Mouse (Mus musculus) CH12.LX (cell line): Measurements from ENCODE around the gene Hsdl1. TPM values are rescaled to one million over a fixed set of nuclear protein-coding genes. Genes with fewer than 3 reads are reported as not detected.

Source experiments
- DNase-seq: peaks from one replicate; pipeline ENCODE4 v3.0.0-alpha.2; 2013; ENCODE audit errors: extremely low read depth
- H3K27ac ChIP-seq: 2 replicates; pipeline ENCODE4 v1.5.1; 2012; ENCODE audit warnings: low read depth, mild to moderate bottlenecking, control low read depth, moderate library complexity; ENCODE audit not compliant: insufficient read depth
- H3K27me3 ChIP-seq: replicated peaks from 2 replicates; pipeline ENCODE3; 2012; ENCODE audit warnings: inconsistent platforms
- H3K36me3 ChIP-seq, 2 experiments: replicated peaks in 1 of 2; 2 replicates each; pipeline versions ENCODE3 to v1.6.1; 2012; ENCODE audit warnings: inconsistent platforms in 1 of 2, low read length in 1 of 2, mild to moderate bottlenecking in 1 of 2, mixed read lengths in 1 of 2, moderate library complexity in 1 of 2; ENCODE audit not compliant: control insufficient read depth in 1 of 2, insufficient read depth in 1 of 2
- H3K4me1 ChIP-seq, 2 experiments: 2 replicates each; pipeline ENCODE4 v1.6.1; 2012; ENCODE audit warnings: inconsistent platforms in 1 of 2, moderate library complexity in 1 of 2; ENCODE audit not compliant: insufficient read depth in 2 of 2, control insufficient read depth in 1 of 2
- H3K4me2 ChIP-seq: 2 replicates; pipeline ENCODE4 v1.6.1; 2012; ENCODE audit warnings: low read depth, mild to moderate bottlenecking, control low read depth; ENCODE audit not compliant: poor library complexity, insufficient read depth, severe bottlenecking
- H3K4me3 ChIP-seq, 3 experiments: fragments of 150-350 bp in 1 of 3; sonication (generic) in 1 of 3; replicated peaks in 1 of 3; 2 replicates each; pipeline versions ENCODE3 to v1.5.1; 2011 to 2012; ENCODE audit warnings: low read depth in 2 of 3, low read length in 2 of 3, mild to moderate bottlenecking in 2 of 3, moderate library complexity in 2 of 3, control low read depth in 1 of 3, improper control_type of control experiment in 1 of 3, inconsistent platforms in 1 of 3, mixed read lengths in 1 of 3; ENCODE audit not compliant: poor library complexity in 1 of 3
- H3K79me2 ChIP-seq: replicated peaks from 2 replicates; pipeline ENCODE4 v1.6.1; 2012; ENCODE audit warnings: mild to moderate bottlenecking, moderate library complexity; ENCODE audit not compliant: control insufficient read depth, poor library complexity, insufficient read depth, severe bottlenecking; ENCODE audit errors: extremely low read depth
- H3K9ac ChIP-seq: 2 replicates; pipeline ENCODE4 v1.6.1; 2012; ENCODE audit warnings: low read depth, mild to moderate bottlenecking, control low read depth, moderate library complexity; ENCODE audit not compliant: insufficient read depth
- H3K9me3 ChIP-seq: replicated peaks from 2 replicates; pipeline ENCODE3; 2012; ENCODE audit warnings: low read length, inconsistent platforms, mixed read lengths
- BHLHE40 ChIP-seq: IDR thresholded peaks from 2 replicates; pipeline ENCODE4 v1.6.1; 2011; ENCODE audit warnings: mild to moderate bottlenecking, low read depth, low read length, improper control_type of control experiment
- CTCF ChIP-seq, 2 experiments: IDR thresholded peaks in 1 of 2; conservative IDR thresholded peaks in 1 of 2; 2 replicates each; pipeline ENCODE4 v1.5.1; 2011 to 2012; ENCODE audit warnings: low read depth in 2 of 2, low read length in 2 of 2, improper control_type of control experiment in 1 of 2, inconsistent platforms in 1 of 2, mild to moderate bottlenecking in 1 of 2, moderate library complexity in 1 of 2
- E2F4 ChIP-seq: IDR thresholded peaks from 2 replicates; pipeline ENCODE4 v1.6.1; 2011; ENCODE audit warnings: low read depth, low read length, improper control_type of control experiment; ENCODE audit not compliant: insufficient replicate concordance
- EP300 ChIP-seq: IDR thresholded peaks from 2 replicates; pipeline ENCODE4 v1.6.1; 2011; ENCODE audit warnings: low read length, improper control_type of control experiment
- IRF4 ChIP-seq: IDR thresholded peaks from 2 replicates; pipeline ENCODE4 v1.6.1; 2014; ENCODE audit warnings: low read depth, mild to moderate bottlenecking, inconsistent platforms, low read length, improper control_type of control experiment
- JUN ChIP-seq: IDR thresholded peaks from 2 replicates; pipeline ENCODE4 v1.6.1; 2011; ENCODE audit warnings: low read depth, mild to moderate bottlenecking, low read length, improper control_type of control experiment, moderate library complexity; ENCODE audit not compliant: insufficient read depth
- JUND ChIP-seq: conservative IDR thresholded peaks from 2 replicates; pipeline ENCODE4 v1.6.1; 2011; ENCODE audit warnings: low read depth, low read length, improper control_type of control experiment
- KAT2A ChIP-seq: IDR thresholded peaks from 2 replicates; pipeline ENCODE4 v1.6.1; 2012; ENCODE audit warnings: low read length, improper control_type of control experiment, inconsistent platforms; ENCODE audit not compliant: insufficient replicate concordance
- MAFK ChIP-seq: IDR thresholded peaks from 2 replicates; pipeline ENCODE4 v1.6.1; 2011; ENCODE audit warnings: low read length, improper control_type of control experiment; ENCODE audit not compliant: insufficient replicate concordance
- MAZ ChIP-seq: IDR thresholded peaks from 2 replicates; pipeline ENCODE4 v1.6.1; 2012; ENCODE audit warnings: low read depth, mild to moderate bottlenecking, inconsistent platforms, low read length, improper control_type of control experiment, moderate library complexity
- MEF2A ChIP-seq: IDR thresholded peaks from 2 replicates; pipeline ENCODE4 v1.6.1; 2014; ENCODE audit warnings: low read depth, mild to moderate bottlenecking, inconsistent platforms, low read length, improper control_type of control experiment, borderline replicate concordance
- MXI1 ChIP-seq: IDR thresholded peaks from 2 replicates; pipeline ENCODE4 v1.6.1; 2011; ENCODE audit warnings: mild to moderate bottlenecking, low read depth, low read length, improper control_type of control experiment
- MYC ChIP-seq: IDR thresholded peaks from 2 replicates; pipeline ENCODE4 v1.6.1; 2011; ENCODE audit warnings: low read depth, mild to moderate bottlenecking, improper control_type of control experiment, low read length
- NELFE ChIP-seq: IDR thresholded peaks from 2 replicates; pipeline ENCODE4 v1.6.1; 2011; ENCODE audit warnings: low read depth, low read length, improper control_type of control experiment
- NRF1 ChIP-seq: IDR thresholded peaks from 2 replicates; pipeline ENCODE4 v1.6.1; 2014; ENCODE audit warnings: low read depth, mild to moderate bottlenecking, inconsistent platforms, low read length, improper control_type of control experiment, moderate library complexity
- PAX5 ChIP-seq: IDR thresholded peaks from 2 replicates; pipeline ENCODE4 v1.6.1; 2012; ENCODE audit warnings: low read length, inconsistent platforms, mixed read lengths
- POLR2A ChIP-seq: IDR thresholded peaks from 2 replicates; pipeline ENCODE4 v1.6.1; 2011; ENCODE audit warnings: low read depth, mild to moderate bottlenecking, improper control_type of control experiment, low read length
- POLR2AphosphoS2 ChIP-seq: IDR thresholded peaks from 2 replicates; pipeline ENCODE4 v1.6.1; 2011; ENCODE audit warnings: low read depth, low read length, improper control_type of control experiment
- RAD21 ChIP-seq: IDR thresholded peaks from 2 replicates; pipeline ENCODE4 v1.6.1; 2011; ENCODE audit warnings: low read depth, mild to moderate bottlenecking, low read length, improper control_type of control experiment, moderate library complexity
- RCOR1 ChIP-seq: conservative IDR thresholded peaks from 2 replicates; pipeline ENCODE4 v1.6.1; 2012; ENCODE audit warnings: low read depth, mild to moderate bottlenecking, inconsistent platforms, low read length, improper control_type of control experiment
- SIN3A ChIP-seq: IDR thresholded peaks from 2 replicates; pipeline ENCODE4 v1.6.1; 2012; ENCODE audit warnings: low read length, improper control_type of control experiment, inconsistent platforms
- SMC3 ChIP-seq: IDR thresholded peaks from 2 replicates; pipeline ENCODE4 v1.6.1; 2011; ENCODE audit warnings: low read depth, low read length, improper control_type of control experiment
- TBP ChIP-seq: conservative IDR thresholded peaks from 2 replicates; pipeline ENCODE4 v1.6.1; 2011; ENCODE audit warnings: low read depth, low read length, improper control_type of control experiment
- UBTF ChIP-seq: IDR thresholded peaks from 2 replicates; pipeline ENCODE4 v1.6.1; 2012; ENCODE audit warnings: low read depth, mild to moderate bottlenecking, inconsistent platforms, low read length, improper control_type of control experiment, moderate library complexity
- USF1 ChIP-seq: IDR thresholded peaks from 2 replicates; pipeline ENCODE4 v1.6.1; 2014; ENCODE audit warnings: low read depth, mild to moderate bottlenecking, inconsistent platforms, low read length, improper control_type of control experiment
- USF2 ChIP-seq: conservative IDR thresholded peaks from 2 replicates; pipeline ENCODE4 v1.6.1; 2011; ENCODE audit warnings: low read depth, low read length, improper control_type of control experiment
- ZC3H11A ChIP-seq: IDR thresholded peaks from 2 replicates; pipeline ENCODE4 v1.6.1; 2012; ENCODE audit warnings: low read depth, mild to moderate bottlenecking, inconsistent platforms, low read length, improper control_type of control experiment
- ZKSCAN1 ChIP-seq: IDR thresholded peaks from 2 replicates; pipeline ENCODE4 v1.6.1; 2012; ENCODE audit warnings: low read depth, inconsistent platforms, low read length, improper control_type of control experiment, borderline replicate concordance
- ZNF384 ChIP-seq: IDR thresholded peaks from 2 replicates; pipeline ENCODE4 v1.6.1; 2012; ENCODE audit warnings: low read depth, low read length, improper control_type of control experiment, inconsistent platforms
- dilution Hi-C: fragments of 300-500 bp; cut with MboI; formaldehyde crosslinking; loops from 2 replicates; pipeline ENCODE4 v1.14.3; 2020; ENCODE audit warnings: low sequenced_read_pairs; ENCODE audit not compliant: extremely low pct_unique_long_range_greater_than_20kb, extremely low pct_ligation_motif_present
- in situ Hi-C: fragments of 300-500 bp; cut with MboI; formaldehyde crosslinking; loops from 3 replicates; pipeline ENCODE4 v1.14.3; 2019; ENCODE audit warnings: low sequenced_read_pairs, low pct_ligation_motif_present, low pct_unique_long_range_greater_than_20kb, mixed read lengths
- polyA plus RNA-seq: library from polyadenylated mRNA; unstranded; fragments of >175 nt; gene quantifications from 2 replicates; pipeline ENCODE4 v1.2.1, GENCODE M21; 2012; ENCODE audit warnings: low read depth; ENCODE audit not compliant: insufficient read length
- total RNA-seq, 2 experiments: library from RNA; depleted of rRNA; stranded (reverse); fragments of 300-350 nt in 1 of 2; fragments of >200 nt in 1 of 2; gene quantifications; 2 replicates each; pipeline ENCODE4 v1.2.3; 2012 to 2014

Hsdl1 gene
- total and polyA plus RNA-seq, 3 experiments: 5.7 to 13.6 (median 8.2) TPM

DNA sequence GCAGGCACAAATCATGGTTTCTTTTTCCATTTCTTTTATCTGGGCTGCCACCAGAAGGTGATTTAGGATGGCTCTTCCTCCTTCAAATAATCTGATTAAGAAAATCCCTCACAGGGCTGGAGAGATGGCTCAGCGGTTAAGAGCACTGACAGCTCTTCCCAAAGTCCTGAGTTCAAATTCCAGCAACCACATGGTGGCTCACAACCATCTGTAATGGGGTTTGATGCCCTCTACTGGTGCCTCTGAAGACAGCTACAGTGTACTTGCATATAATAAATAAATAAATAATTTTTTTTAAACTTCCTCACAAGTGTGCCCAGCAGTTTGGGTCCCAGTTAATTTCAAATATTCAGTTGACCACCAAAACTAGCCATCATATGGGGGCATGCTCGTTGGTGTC, 31.2 kb upstream of the Hsdl1 start:
- TF ChIP-seq ZC3H11A (no peak), UBTF (no peak), ZNF384 (peak; percentile 84), RAD21 (peak; percentile 11), BHLHE40 (no peak), MYC (peak; percentile 78), MAFK (no peak), KAT2A (no peak), E2F4 (no peak), MXI1 (no peak), CTCF (conservative IDR thresholded peaks at IDR 0.05 in 1 of 2, IDR thresholded peaks at IDR 0.05 in 1 of 2; ENCODE audit: low read depth in 2 of 2, low read length in 2 of 2) (peak in 1 of 2 experiments; percentile 61; a peak in 2 of 4 replicates)
- dilution Hi-C loops: no loop called here
- Histone ChIP-seq H3K4me2 (no peak overlapping the region), H3K27ac (no peak overlapping the region), H3K36me3 (peaks cover 17 to 23% of the 10 kb centered on the region in 2 experiments), H3K4me3 (no peak overlapping the region), H3K27me3 (peaks cover 12% of the 10 kb centered on the region), H3K9ac (no peak overlapping the region), H3K9me3 (peaks cover 14% of the 10 kb centered on the region), H3K4me1 (peaks cover 7 to 21% of the 10 kb centered on the region in 2 experiments), H3K79me2 (peaks cover 10% of the 10 kb centered on the region; the same call in 1 of the 2 replicates)
- DNase-seq: no peak
- in situ Hi-C loops: loop anchor here (5.0 kb wide), 1 partner anchor 104 kb away; the partner anchor contains the start of gene Slc38a8

DNA sequence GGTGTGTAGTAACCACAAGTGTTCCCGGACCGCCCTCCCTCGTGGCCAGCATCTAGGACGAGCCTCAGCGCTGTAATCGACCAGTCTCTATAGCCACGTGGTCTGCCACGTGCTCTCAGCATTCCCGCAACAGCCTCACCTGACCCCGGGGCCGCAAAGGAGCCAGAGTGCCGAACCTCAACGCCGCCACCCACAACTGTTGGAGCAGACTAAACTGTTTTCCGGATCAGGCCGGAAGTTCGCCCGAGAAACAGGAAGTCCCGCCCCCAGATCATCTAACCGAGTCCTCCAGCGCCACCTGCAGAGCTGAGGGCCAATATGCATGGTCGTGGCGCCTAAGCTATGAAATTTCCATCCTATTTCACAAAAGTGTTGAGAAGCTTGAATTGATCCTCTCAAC, 30.0 kb upstream of the Hsdl1 start, which contains the start of gene Taf1c:
Taf1c (minus strand) TSS at position 227 of the 400 bp plus-strand sequence.
- peak; percentile 96 for DNase-seq
- Histone ChIP-seq H3K9me3 (peaks cover 14% of the 10 kb centered on the region), H3K27ac (peak within 1 kb of the TSS; percentile 40; the same call in 1 of the 2 replicates), H3K4me1 (peaks cover 7 to 21% of the 10 kb centered on the region in 2 experiments), H3K79me2 (peaks cover 10% of the 10 kb centered on the region; the same call in 1 of the 2 replicates), H3K36me3 (peaks cover 29 to 35% of the 10 kb centered on the region in 2 experiments), H3K4me2 (peak within 1 kb of the TSS; percentile 81), H3K9ac (peak within 1 kb of the TSS; percentile 88), H3K27me3 (peaks cover 4% of the 10 kb centered on the region), H3K4me3 (peak within 1 kb of the TSS; percentile 80 to 93 (median 87))
- in situ Hi-C loops (loop anchor here (5.0 kb wide), 2 partner anchors 48 to 103 kb away; partner anchors contain the start of genes Mbtps1 and Slc38a8), dilution Hi-C loops (no loop called here)
- peak; percentile 85 for TF ChIP-seq SMC3
- no peak for TF ChIP-seq ZC3H11A
- TF ChIP-seq NELFE: peak; percentile 94
- TF ChIP-seq RAD21: peak; percentile 89
- peak; percentile 37 for TF ChIP-seq USF1
- no peak for TF ChIP-seq MAZ
- TF ChIP-seq UBTF: no peak
- TF ChIP-seq ZNF384: no peak
- TF ChIP-seq POLR2AphosphoS2: peak; percentile 54; the same call in 1 of the 2 replicates
- TF ChIP-seq KAT2A: peak; percentile 70; the same call in 1 of the 2 replicates
- TF ChIP-seq MYC: peak; percentile 98
- TF ChIP-seq MEF2A: 0 out of 2 replicates have a peak, but pooled peaks have one; percentile 17
- peak; percentile 94 for TF ChIP-seq POLR2A
- TF ChIP-seq EP300: no peak
- no peak; the same call in 1 of the 2 replicates for TF ChIP-seq RCOR1
- no peak for TF ChIP-seq JUN
- TF ChIP-seq TBP: peak; percentile 82
- no peak for TF ChIP-seq USF2
- TF ChIP-seq MAFK: no peak
- TF ChIP-seq SIN3A: peak; percentile 98
- no peak for TF ChIP-seq PAX5
- TF ChIP-seq IRF4: peak; percentile 49; the same call in 1 of the 2 replicates
- TF ChIP-seq MXI1: peak; percentile 94
- no peak for TF ChIP-seq JUND
- TF ChIP-seq BHLHE40: peak; percentile 83
- peak; percentile 33 to 97; a peak in 3 of 4 replicates for TF ChIP-seq CTCF (conservative IDR thresholded peaks at IDR 0.05 in 1 of 2, IDR thresholded peaks at IDR 0.05 in 1 of 2; ENCODE audit: low read depth in 2 of 2, low read length in 2 of 2)
- no peak for TF ChIP-seq ZKSCAN1
- peak; percentile 21; the same call in 1 of the 2 replicates for TF ChIP-seq NRF1
- no peak for TF ChIP-seq E2F4
